Mouse (Mus musculus) erythroblast, embryonic 14.5 days (primary cell): ENCODE measurements around the gene Slc35b4. TPM values are rescaled to one million over a fixed set of nuclear protein-coding genes. Genes with fewer than 3 reads are reported as not detected.

ENCODE experiments used
- H3K27me3 ChIP-seq: 2 replicates; pipeline ENCODE4 v1.6.1; 2012; ENCODE audit warnings: inconsistent platforms; ENCODE audit not compliant: control insufficient read depth
- H3K36me3 ChIP-seq: 2 replicates; pipeline ENCODE4 v1.6.1; 2012; ENCODE audit warnings: mild to moderate bottlenecking, inconsistent platforms; ENCODE audit not compliant: control insufficient read depth
- H3K4me1 ChIP-seq: 2 replicates; pipeline ENCODE4 v1.6.1; 2012; ENCODE audit warnings: inconsistent platforms; ENCODE audit not compliant: control insufficient read depth
- H3K4me3 ChIP-seq: replicated peaks from 2 replicates; pipeline ENCODE3; 2012; ENCODE audit warnings: moderate library complexity, mild to moderate bottlenecking, inconsistent platforms
- H3K9me3 ChIP-seq: 2 replicates; pipeline ENCODE4 v1.6.1; 2012; ENCODE audit warnings: low read length, inconsistent platforms, mixed read lengths; ENCODE audit not compliant: control insufficient read depth
- GATA1 ChIP-seq: IDR thresholded peaks from 2 replicates; pipeline ENCODE4 v1.6.1; 2012; ENCODE audit warnings: low read length, inconsistent platforms, mixed read lengths
- TAL1 ChIP-seq: IDR thresholded peaks from 3 replicates; pipeline ENCODE4 v1.6.1; 2012; ENCODE audit warnings: low read length, inconsistent platforms, mixed read lengths
- polyA plus RNA-seq: library from polyadenylated mRNA; stranded (reverse); fragments of >175 nt; gene quantifications from 2 replicates; pipeline ENCODE4 v1.2.3, GENCODE M21; 2012

Gene Slc35b4
- polyA plus RNA-seq, 1 experiment = 0.08 TPM

- H3K4me3 ChIP-seq = no peak overlapping the region
- H3K4me1 ChIP-seq = peaks cover 24% of the 10 kb centered on the region
- H3K9me3 ChIP-seq = no peaks in the 10 kb centered on the region
- H3K36me3 ChIP-seq = peaks cover 34% of the 10 kb centered on the region
- no peaks in the 10 kb centered on the region for H3K27me3 ChIP-seq
- no peak for TF ChIP-seq TAL1
- TF ChIP-seq GATA1 = no peak
Observed at GRCm38 (mm10) chr6:34173251-34173650, 3.7 kb downstream of the Slc35b4 start.

DNA sequence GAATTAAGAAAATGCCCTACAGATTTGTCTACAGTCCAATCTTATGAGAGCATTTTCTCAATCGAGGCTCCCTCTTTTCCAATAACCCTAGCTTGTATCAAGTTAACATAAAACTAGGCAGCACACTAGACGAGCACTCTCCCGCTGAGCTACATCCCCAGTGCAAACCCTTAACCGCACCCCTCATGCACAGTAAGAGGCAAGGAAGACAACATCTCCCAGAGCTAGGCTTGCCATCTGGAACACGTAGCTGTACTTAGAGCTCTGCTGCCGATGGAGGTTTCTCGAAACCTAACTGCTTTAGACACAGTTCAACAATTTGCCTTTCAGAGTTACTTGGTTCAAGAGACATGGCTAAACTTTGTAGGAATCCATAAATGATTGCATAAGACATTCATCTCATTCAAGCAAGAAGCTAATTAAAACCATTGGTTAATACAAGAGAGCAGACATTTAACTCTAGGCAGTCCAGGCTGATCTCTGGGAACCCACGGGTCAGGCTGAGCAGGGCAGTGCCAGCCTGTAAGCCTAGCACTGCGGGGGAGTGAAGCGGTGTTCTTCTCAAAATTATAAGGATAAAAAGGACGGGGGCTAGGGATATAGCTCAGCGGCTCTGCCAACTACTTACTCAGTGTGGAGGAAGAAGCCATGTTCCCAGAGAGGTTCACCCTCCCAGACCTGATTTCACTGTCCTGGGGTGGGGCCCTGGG lies 5.0 kb downstream of the Slc35b4 start:
- Histone ChIP-seq H3K36me3 (peaks cover 41% of the 10 kb centered on the region), H3K27me3 (no peaks in the 10 kb centered on the region), H3K4me3 (no peak overlapping the region), H3K9me3 (no peaks in the 10 kb centered on the region), H3K4me1 (peaks cover 20% of the 10 kb centered on the region)
- TF ChIP-seq GATA1 = no peak
- TF ChIP-seq TAL1 = no peak

DNA sequence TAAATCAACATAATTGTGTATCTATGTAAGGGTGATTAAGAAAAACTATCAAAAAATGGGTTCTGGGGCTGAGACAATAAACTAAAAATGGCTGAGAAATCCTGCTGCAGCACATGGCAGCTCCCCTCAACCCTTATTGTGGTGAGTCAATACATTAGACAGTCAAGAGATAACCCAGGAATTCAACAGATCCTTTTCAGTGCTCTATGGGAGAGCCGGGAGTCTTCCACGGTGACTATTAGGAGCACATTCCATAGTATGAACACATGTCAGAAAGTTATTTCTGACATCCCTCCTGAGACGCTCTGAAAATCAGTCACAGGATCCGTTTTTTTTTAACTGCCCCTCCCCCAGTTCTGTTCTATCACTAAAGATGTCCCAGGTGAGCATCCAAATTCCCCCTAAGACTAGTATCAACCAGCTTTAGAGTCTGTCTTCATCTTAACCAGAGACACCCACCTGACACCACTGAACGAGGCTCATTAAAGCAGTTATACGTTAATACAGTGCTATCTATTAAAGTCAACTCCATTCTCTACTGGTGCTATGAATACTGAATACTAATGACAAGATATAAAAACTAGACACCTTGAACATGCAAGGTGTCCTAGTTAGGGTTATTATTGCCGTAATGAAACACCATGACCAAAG lies 5.9 kb downstream of the Slc35b4 start:
- no peaks in the 10 kb centered on the region for H3K9me3 ChIP-seq
- peaks cover 11% of the 10 kb centered on the region for H3K4me1 ChIP-seq
- no peak overlapping the region for H3K4me3 ChIP-seq
- no peak for TF ChIP-seq GATA1
- TF ChIP-seq TAL1 = no peak
- peaks cover 50% of the 10 kb centered on the region for H3K36me3 ChIP-seq
- H3K27me3 ChIP-seq = no peaks in the 10 kb centered on the region

DNA sequence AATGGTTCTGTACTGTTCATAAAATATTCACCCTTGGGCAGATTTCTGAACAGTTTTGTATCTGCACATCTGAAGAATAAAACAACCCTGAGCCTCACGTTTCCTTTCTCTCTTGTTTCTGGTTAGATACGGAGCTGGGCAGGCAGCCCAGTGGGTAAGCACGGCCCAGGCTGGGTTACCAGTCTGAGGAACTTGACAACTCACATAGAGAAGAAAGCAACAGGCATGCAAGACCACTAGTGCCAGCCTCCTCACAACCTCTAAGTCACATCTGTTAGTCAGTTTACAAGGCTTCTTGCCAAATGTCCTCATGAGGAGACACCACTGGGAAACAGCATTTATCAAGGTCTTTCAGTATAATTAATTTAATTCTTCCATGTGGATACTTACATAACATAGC lies 8.1 kb downstream of the Slc35b4 start:
- Histone ChIP-seq H3K9me3 (no peaks in the 10 kb centered on the region), H3K4me3 (no peak overlapping the region), H3K4me1 (no peaks in the 10 kb centered on the region), H3K27me3 (no peaks in the 10 kb centered on the region), H3K36me3 (peaks cover 68% of the 10 kb centered on the region)
- no peak for TF ChIP-seq GATA1
- TF ChIP-seq TAL1 = no peak

DNA sequence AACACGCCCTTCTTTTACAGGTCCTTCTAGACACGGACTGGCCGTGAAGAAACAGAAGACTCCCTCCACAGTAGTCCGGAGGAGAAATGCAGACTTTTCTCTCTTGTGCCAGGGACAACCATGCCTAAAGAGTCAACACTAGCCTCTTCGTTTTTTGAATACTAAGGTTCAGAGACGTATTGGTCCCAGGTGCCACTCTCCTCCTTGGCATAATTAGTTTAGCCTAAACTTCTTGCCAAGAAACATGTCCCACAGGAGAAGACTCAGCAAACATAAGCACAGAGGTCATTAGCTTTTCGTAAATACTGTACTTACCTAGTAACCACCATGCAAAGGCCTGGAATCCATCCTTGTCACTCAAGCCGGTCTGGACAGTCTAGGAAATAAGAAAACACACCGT lies 13.9 kb downstream of the Slc35b4 start:
- Histone ChIP-seq H3K27me3 (no peaks in the 10 kb centered on the region), H3K4me1 (peaks cover 17% of the 10 kb centered on the region), H3K9me3 (no peaks in the 10 kb centered on the region), H3K4me3 (no peak overlapping the region), H3K36me3 (peaks cover 89% of the 10 kb centered on the region)
- no peak for TF ChIP-seq TAL1
- no peak for TF ChIP-seq GATA1

- Histone ChIP-seq H3K36me3 (peaks cover 93% of the 10 kb centered on the region), H3K27me3 (no peaks in the 10 kb centered on the region), H3K4me3 (no peak overlapping the region), H3K4me1 (peaks cover 21% of the 10 kb centered on the region), H3K9me3 (no peaks in the 10 kb centered on the region)
- TF ChIP-seq TAL1 = no peak
- TF ChIP-seq GATA1 = no peak
Observed at GRCm38 (mm10) chr6:34162607-34163006, 14.3 kb downstream of the Slc35b4 start.

DNA sequence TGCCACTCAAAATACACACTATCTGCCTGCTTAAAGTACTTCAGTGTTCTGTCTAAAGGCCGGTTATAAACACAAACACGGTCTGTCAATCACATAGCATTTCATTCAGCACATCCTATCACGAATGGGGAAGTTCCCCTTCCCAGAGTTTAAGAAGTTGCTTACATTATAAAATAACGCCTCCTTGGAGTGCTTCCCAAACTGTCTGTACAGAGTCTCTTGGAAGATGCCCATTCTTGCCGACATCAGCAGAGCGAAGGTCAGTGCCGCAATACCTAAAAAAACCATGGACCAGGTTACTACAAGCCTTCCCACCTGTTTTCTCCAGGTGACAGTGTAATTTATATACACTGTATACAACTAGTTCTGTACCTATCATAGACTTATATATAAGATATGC lies 15.4 kb downstream of the Slc35b4 start:
- Histone ChIP-seq H3K36me3 (peaks cover 93% of the 10 kb centered on the region), H3K4me3 (no peak overlapping the region), H3K9me3 (no peaks in the 10 kb centered on the region), H3K27me3 (no peaks in the 10 kb centered on the region), H3K4me1 (peaks cover 32% of the 10 kb centered on the region)
- TF ChIP-seq TAL1 (no peak), GATA1 (no peak)

- Histone ChIP-seq H3K36me3 (peaks cover 87% of the 10 kb centered on the region), H3K9me3 (no peaks in the 10 kb centered on the region), H3K27me3 (no peaks in the 10 kb centered on the region), H3K4me3 (no peak overlapping the region), H3K4me1 (peaks cover 39% of the 10 kb centered on the region)
- TF ChIP-seq GATA1 (no peak), TAL1 (no peak)
Observed at GRCm38 (mm10) chr6:34160816-34161310, 16.0 kb downstream of the Slc35b4 start.

DNA sequence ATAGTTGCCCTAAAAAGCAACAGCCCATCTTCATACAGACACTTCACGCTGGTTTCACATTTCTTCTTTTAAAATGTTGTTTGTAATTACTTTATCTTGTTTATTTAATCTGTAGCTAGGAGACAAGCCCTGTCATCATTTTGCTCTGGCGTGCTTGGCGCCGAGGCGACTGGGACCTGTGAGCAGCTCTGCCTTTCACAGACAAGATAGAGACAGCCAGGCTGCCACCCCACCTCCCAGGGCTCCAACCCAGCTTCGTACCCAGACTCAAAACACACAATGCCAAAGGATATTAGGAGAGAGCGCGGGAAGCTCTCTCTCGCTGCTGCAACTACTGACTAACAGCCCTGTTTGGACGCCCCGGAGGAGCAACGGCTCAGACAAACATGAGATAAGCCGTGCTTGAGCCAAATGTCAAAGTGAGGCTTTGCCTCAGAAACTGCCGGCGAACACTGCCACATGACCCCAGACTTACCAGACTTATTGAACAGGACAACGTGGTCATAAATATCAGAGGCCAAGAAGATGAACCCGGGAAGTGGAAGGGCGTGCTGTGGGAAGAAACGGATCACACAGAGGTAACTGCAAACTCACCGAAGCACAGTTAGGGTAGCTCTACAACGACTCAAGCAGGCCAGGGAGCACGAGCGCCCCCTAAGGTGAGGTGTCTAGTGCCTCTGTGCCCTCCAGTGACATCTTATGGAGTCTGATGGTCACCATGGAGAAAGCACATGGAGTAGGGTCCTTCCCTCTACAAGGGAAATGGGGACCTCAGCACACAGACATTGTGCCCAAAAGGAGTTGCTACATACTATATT lies 16.7 kb downstream of the Slc35b4 start:
- Histone ChIP-seq H3K9me3 (no peaks in the 10 kb centered on the region), H3K4me3 (no peak overlapping the region), H3K36me3 (peaks cover 81% of the 10 kb centered on the region), H3K27me3 (no peaks in the 10 kb centered on the region), H3K4me1 (peaks cover 45% of the 10 kb centered on the region)
- TF ChIP-seq GATA1 (no peak), TAL1 (no peak)
